Mouse (Mus musculus) adrenal gland (tissue): ENCODE results near the gene Efcab11.
"Not testable (repeated sequence)": the region's sequence is repeated elsewhere in the genome, so short reads cannot be mapped to it uniquely, and the experiment has no call there.

Experiments used
- intact Hi-C: fragments of 180-260 bp; cut with DNase I; formaldehyde crosslinking; loops from one replicate; pipeline ENCODE4 v1.15.1; 2025

The Efcab11 gene

DNA sequence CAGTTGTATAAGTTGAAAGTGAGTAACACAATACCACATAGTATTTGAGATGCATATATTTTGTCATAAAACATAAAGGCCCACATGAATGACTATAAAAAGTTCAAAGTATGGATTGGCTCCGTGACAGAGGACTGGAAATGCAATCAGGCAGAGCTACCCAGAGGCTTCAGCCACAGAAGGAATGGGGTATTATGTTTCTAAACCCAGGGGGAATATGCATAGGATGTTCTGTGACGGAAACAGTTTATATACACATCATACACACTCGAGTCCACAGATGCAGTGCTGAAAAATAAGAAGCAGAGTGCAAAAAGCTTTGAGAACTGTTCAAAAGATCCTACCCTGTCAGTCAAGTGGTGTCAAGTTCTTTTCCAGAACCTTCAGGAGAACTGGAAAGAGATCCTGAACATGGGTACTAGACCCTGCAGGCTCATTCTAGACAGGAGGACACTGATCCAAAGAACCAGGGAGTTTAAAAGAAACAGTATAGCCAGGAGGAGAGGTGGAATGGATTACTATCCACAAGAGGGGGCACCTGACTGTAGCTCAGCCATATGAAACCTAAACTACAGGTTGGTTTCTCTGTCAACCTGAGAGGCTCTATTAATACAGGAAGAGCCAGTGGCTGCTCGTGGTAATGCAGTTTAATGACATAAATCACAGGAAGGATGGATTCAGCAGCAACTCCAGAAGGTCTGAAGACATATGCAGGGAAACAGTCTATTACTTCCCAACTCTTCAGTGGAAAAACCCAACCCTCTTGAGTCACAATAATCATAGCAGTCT is 64.9 kb downstream of the Efcab11 start:
- intact Hi-C loops: no loop called here

DNA sequence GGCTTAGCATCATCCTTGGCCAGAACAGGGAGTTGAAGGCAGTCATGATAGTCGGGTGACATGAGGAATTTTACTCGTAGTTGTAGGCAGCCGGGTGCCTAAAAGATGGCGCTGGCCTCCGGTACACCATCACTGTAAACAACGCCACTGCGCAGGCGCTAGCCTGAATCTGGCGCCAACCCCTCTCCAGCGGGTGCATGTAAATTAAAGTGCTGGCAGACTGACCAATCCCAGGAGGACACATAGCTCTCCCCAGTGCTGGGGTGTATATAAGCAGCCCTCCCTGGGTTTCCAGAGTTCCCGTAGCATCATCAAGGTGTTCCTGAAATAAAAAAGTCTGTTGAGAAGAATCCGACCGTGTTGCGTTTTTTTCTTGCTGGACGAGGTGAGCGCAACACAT is 66.2 kb downstream of the Efcab11 start:
- intact Hi-C loops: not testable (repeated sequence)

DNA sequence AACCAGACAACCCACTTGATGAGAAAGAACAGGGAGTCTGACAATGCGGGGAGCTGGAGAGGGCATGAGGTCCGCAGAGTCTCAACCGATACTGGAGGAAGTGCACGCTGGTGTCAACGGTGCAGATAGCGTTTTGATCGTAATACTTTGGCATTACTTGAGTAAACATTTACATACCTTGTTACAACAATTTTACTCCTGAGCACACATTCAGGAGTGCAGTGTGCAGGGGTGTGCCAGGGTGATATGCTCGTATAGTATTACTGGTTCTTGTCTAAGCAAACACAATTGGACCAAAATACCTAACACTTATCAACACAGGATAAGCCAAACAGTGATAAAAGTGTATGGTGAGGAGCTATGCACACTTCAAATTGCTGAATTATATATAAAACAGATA is 69.0 kb downstream of the Efcab11 start:
- intact Hi-C loops: no loop called here

DNA sequence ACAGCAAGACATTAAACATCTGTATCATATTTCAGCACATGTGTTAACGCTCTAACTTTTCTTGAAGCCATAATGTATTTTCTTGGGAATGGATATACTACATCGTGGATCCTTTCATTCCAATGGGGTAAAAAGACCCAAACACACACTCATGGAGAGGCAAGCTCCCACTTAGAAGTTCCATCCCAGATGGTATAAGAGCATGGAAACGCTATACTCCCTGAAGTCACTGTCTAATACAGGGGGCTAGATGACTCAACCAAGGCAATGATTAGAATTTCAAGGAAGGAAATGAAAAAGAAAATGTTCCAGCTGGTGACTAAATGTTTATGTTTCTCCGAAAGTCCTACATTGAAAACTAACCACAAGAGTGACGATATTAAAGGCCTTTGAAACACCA is 76.3 kb downstream of the Efcab11 start:
- intact Hi-C loops: no loop called here

DNA sequence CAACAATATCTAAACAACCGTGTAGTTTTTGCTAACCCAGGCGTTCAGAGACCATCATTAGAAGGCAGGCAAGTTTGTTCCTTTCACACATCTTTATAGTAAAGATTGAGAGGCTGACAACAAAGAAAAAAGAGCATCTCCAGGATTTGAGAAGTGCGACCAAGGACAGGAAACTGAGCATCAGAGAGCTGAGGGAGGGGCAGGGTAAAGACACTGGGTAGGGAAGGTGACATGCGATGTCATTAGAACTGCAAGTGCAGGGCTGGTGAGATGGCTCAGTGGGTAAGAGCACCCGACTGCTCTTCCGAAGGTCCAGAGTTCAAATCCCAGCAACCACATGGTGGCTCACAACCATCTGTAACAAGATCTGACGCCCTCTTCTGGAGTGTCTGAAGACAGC is 77.5 kb downstream of the Efcab11 start:
- intact Hi-C loops: not testable (repeated sequence)

DNA sequence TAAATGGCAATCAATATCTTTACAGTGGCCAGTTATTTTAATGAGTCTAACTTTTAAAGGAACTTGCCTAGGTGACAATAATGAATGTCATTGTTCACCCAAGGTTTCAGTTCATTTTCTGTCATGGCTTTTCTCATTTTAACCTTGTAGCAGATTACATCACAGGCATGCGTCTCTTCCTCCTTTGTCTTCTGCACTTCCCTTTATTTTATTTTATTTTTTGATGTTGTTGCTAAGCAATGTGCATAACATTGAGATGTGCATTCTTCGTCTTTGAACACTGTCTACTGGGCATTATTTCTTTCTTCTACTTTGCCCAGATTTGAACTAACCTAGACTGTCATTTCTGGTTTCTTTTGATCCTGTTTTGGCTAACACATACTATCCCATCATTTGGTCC is 88.3 kb downstream of the Efcab11 start:
- intact Hi-C loops: no loop called here

DNA sequence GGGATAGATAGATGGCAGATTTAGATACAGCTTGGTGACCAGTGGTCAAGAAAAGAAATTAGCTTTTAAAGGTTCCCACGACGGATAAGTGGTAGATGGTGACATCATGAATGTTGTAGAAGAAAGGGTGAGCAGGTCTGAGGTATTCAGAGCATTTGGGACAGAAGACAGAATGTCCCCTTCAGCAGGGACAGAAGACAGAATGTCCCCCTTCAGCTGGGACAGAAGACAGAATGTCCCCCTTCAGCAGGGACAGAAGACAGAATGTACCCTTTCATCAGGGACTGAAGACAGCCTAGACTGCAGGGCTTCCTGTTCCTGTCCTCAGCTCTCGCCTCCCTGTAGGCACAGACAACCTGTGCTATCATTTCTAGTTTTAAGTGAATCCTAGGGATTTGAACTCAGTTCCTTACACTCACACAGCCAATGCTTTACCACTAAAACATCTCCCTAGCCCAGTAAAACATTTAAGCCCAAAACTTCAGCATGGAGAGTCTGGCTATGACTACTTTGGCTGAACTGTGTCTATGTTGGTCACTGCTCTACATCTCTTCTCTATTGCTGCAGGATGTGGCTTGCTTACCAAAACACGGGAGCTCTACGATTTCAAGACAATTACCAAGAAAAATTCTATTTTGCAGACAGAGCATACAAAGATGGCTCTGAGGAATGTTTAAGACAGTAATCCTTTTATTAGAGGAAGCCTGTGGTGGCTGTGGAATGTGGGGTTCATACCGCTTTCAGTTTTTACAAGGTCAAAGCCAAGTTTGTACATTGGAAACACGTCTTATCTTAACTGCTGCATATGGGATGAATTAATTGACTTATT is 89.2 kb downstream of the Efcab11 start:
- intact Hi-C loops: no loop called here

DNA sequence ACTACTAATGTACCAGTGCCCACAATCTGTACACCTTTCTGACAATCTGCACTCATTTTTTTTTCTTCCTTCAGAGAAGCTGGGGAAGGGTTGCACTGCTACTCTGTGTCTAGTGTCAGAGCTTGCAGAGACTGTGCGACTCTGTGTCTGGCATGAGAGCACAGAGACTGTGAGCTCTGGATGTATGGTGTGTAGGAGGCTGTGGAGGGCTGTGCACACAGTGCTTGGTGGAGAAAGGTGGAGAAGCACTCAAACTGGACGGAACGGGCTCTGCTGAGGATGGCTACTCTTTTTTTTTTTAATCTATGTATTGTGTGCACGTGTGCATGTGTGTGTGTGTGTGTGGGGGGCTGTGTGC is 90.1 kb downstream of the Efcab11 start:
- intact Hi-C loops: no loop called here

DNA sequence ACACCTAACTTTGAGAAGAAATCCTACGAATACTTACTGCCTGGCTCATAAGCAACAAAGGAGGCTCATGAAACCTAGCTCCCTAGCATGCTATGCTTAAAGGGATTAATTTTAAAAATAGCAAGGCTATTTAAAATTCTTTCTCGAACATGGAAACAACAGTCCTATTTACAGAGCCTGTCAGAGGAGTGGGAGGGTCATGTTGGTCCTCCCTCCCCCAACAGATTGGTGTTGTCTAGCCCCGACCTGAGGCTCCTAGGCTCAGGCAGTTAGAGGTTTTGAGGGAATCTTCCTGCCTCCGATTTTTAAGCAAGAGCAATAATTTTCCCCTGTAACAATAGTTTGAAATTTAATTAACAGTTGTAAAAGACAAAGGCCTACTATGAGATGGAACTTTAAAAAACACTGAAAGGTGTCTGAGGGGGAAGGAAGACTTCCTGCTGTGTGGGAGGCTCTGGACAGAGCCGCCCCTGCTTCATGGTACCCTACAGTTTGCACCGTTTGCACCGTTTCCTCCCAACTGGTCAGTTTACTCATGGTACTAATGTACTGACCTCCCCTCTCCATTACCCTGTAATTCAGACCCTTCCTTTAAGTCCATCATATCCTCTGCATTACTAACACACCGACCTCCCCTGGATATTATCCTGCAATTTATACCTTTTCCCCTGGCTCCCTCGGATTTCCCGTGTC is 90.6 kb downstream of the Efcab11 start:
- intact Hi-C loops: no loop called here

DNA sequence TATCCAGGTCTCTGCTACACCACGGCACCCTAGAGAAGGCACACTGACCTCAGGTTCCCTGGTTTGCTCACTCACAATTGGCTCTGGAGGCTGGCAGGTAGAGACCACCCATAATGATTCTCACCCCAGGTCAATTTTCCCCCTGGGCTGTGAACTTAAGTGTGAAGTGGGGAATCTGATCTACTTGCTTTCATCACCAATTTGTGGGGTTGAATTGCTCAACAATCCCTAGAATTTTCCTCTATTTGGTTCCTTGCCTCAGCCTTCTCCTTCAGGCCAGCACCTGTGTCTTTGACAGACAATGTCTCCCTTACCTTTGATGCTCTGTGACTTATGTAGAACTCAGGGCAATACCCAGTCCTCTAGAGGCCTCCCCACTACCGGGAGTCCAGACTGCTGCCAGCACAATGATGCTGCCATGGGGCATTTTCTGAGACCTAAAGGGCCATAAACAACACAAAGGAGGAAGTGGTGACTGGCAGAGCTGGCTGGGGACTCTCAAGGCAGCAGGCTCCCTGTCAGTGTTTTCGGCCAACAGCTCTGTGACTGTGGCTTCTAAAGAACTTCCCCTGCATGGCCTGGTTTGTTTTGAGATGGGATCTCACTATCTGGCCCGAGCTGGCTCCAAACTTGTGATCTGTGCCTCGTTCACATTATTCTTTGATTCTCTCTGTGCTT is 94.8 kb downstream of the Efcab11 start:
- intact Hi-C loops: no loop called here

DNA sequence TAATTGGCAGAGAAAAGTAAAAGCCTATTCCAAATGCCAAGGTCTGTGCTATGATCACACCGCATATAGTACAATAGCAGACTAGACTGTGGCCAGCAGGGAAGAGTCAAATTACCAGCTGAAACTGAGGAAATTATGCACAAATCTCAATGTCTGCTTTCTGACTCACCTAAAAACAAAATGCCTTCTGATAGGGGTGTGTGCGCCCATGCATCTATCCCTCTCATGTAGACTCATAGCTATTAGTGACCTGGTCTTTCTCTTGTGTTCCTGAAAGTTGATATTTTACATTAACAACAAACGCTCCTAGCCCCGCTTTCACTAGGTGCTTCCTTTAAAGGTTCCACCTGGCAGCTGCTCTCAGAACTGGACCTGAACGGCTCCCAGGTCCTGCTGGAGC is 102.5 kb downstream of the Efcab11 start:
- intact Hi-C loops: no loop called here

DNA sequence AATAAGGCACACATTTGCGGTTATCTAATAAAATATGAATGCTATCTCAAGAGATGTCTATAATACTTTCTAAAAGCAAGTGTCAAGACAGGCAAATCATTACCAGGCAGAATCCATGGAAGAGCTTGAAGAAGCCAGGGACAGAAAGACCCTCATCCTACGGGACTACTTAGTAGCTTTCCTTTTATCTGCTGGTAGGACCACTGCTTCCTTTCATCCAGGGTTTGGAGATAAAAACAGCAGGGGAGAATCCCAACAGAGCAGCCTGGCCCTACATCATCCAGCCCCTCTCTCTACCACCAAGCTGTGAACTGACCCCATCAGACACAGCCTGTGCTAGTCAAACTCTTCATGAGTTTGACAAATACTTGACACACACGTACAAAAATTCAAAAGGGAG is 103.8 kb downstream of the Efcab11 start:
- intact Hi-C loops: no loop called here

DNA sequence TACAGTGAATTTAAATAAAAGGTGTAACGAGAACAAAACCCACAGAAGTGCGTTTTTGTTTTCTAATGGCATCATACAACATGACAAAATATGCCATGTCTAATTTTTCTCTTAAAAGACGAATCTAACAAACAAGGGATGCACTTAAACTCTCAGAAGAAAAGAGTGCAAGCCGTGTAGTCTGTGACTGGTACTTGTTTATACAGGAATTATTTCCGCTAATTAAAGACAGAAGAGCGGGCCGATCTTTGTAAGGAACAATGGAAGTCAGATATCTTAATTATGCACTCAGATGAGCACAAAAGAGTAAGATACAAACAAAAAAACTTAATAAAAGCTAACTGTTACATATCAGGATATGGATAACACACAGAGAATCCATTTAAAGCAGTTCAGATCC is 104.3 kb downstream of the Efcab11 start:
- intact Hi-C loops: no loop called here

DNA sequence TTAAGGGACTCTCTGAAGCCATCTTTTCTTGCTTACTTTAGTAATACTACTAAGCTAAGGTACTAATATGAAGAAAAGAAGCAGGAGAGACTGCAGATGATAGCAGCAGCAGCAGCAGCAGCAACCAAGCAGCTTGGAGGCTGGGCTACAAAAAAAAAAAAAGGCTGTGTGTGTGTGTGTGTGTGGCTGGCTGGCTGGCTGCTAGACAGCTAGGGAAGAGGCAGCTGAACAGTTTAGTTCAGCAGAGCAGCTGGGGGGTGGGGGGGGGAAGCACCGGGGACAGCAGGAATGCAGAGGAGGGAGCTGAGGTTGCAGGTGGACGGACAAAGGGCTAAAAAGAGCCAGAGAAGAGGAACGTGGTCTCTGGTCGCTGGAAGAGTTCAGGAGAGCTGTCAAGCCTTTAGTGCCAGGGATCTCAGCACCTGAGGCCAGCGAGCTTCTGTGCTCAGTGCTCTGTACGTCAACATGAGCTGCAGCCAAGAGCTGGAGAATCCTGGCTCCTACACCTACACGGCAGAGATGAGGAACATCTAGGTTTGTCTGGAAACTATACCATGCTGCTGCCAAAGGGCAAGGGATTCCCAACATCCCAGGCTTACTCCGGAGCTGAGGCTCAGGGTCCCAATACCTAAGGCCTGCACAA is 107.6 kb downstream of the Efcab11 start:
- intact Hi-C loops: no loop called here

DNA sequence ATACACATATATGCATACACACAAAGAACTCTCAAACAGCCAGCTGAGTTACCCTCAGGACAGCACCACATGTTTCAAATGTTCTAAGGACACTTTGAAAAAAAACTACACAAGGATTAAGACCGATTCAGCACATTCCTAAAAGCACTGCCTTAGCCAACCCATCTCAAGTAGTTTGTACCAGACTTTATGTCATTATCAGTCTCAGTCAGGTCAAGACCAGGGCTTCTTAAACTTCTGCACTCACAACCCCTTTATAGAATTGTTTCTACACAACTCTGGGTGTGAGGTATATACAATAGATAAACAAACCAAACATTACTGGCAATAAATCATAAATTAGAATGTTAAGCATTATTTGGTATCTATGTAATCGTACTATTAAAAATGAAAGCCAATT is 109.4 kb downstream of the Efcab11 start:
- intact Hi-C loops: no loop called here

DNA sequence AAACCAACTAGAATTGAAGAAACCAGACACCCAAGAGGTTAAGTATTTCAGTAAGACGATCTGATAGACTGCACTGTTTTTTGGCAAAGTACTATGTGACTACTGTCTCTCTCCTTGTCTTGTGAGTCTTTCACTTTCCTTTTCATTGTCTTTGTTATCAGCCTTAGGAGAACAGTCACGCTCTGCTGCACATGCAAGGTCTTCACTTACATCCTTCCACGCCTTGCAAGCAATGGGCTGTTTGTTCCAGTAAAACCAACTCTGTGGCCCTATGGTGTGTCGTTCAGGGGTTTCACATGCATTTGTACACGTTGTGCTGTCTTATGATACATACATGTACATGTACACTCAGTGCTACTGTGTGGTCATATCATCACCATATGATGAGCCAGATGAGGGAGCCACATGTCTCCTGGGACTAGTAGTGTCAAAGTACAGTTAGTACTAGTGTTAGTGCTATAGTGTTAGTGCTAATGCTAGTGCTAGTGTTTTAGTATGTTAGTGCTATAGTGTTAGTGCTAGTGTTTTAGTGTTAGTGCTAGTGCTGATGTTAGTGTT is 110.5 kb downstream of the Efcab11 start:
- intact Hi-C loops: no loop called here

DNA sequence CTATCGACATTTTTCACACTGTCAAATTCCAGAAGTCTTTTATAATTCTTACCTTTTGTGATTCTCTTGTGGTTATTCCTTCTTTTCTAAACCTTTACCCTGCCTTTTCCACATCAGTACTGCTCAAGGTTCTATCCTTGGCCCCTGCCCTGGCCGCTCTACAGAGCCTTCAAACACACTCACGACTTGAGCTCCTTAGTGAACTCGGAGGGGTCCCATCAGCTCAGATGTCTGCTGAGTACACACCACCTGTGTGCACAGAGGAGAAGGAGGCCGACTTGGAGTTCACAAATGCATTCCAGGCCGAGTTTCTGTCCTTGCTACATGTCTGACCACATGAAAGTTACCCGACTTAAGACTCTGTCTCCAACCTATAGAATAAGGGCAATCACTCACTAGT is 113.2 kb downstream of the Efcab11 start:
- intact Hi-C loops: no loop called here

DNA sequence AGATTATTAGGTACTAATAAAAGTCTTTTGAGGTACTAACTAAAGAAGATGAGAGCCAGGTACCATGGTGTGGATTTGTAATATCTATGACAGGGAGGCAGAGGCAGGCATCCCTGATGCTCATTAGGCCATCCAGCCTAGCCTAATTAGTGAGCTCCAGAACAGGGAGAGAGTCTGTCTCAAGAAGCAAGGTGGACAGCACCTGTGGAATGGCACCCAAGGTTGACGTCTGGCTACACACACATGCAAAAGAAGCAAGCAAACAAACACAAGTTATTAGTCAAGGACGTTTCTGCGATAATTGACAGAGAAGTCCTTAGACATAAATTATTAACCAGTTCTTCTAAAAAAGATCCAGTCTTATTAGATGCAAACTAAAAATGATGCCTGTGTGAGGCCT is 114.6 kb downstream of the Efcab11 start:
- intact Hi-C loops: no loop called here

DNA sequence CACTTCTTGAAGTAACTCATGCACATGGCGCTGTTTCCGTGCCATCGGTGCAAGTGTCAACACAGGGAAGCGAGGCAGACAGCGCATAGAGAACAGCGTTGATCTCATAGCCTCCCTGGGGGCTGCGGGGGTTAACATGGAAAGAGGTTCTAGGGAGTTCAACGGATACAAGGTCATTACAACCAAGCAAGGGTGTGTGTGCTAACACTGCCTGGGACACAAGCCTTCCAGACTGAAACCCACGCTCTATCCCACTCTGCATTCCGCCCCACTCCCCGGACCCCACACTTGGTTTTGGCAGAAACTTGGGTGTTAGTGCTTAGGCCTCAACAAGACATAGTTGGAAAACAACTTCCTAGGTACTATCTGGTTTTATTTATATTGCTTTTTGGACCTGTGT is 116.5 kb downstream of the Efcab11 start:
- intact Hi-C loops: no loop called here

DNA sequence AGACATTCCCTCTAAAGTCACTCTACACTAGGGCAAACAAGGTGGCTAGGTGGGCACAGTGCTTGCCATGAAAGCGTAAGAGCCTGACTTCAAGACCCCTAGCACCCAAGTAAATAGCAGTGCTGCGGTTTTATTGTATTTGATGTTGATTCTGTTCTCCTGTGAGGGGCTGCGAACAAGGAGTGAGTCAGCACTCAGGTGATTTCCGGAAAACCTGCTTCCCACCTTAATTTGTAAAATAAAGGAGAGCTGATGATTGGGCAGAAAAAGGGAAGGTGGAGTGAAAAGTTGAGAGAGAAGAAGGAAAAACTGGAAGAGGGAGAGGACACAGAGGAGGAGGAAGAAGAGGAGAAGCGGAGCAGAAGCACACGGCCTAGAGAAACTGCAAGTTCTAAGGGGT is 118.3 kb downstream of the Efcab11 start:
- intact Hi-C loops: no loop called here

DNA sequence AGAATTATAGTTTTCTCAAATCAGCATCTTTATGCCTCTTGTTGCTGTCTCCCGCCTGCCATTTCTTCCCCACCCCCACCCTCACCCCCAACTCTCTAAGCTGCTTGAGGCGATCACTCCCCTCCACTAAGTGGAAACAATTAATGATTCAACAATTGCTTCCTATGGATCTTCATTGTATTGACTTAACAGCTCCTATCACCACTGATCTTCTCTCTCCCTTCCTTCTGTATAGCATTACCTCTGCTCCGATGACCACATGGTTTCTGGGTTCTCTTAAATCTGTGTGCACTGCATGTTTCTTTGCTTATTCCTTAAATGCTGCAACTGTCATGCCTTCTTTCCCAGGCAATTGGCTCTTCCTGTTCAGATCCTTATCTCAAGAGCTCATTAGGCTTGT is 120.2 kb downstream of the Efcab11 start:
- intact Hi-C loops: no loop called here
